Mouse (Mus musculus) spleen, adult 2 months (tissue): ENCODE measurements at regions not wholly inside any gene's neighbourhood (a gene's known extent, or its start where the extent isn't known, plus 50 kb on each side); places are given as distances from the start of the nearest gene placed in this dataset.

Source experiments
- DNase-seq, 2 experiments: peaks; one replicate each; pipeline versions ENCODE4 v3.0.0 to v3.0.0-alpha.2; 2012 to 2021; ENCODE audit warnings: low spot score in 2 of 2, low read depth in 1 of 2
- H3K27ac ChIP-seq: fragments of 200-500 bp; 2 replicates; pipeline ENCODE4 v1.5.1; 2012; ENCODE audit warnings: low read length, inconsistent platforms; ENCODE audit not compliant: insufficient read depth
- H3K27me3 ChIP-seq: fragments of 200-500 bp; 2 replicates; pipeline ENCODE4 v1.6.1; 2012; ENCODE audit warnings: mild to moderate bottlenecking, moderate library complexity, low read length, inconsistent platforms; ENCODE audit not compliant: control insufficient read depth, insufficient read depth
- H3K36me3 ChIP-seq: fragments of 200-500 bp; 2 replicates; pipeline ENCODE4 v1.6.1; 2012; ENCODE audit warnings: mild to moderate bottlenecking, low read length, inconsistent platforms; ENCODE audit not compliant: control insufficient read depth, insufficient read depth
- H3K4me1 ChIP-seq: fragments of 200-500 bp; 2 replicates; pipeline ENCODE4 v1.6.1; 2011; ENCODE audit warnings: inconsistent platforms; ENCODE audit not compliant: control insufficient read depth, insufficient read depth, insufficient read length
- H3K4me3 ChIP-seq: fragments of 200-500 bp; 2 replicates; pipeline ENCODE4 v1.5.1; 2011; ENCODE audit warnings: mild to moderate bottlenecking, inconsistent platforms; ENCODE audit not compliant: insufficient read depth, insufficient read length; ENCODE audit errors: extremely low read depth
- CTCF ChIP-seq: fragments of 200-500 bp; IDR thresholded peaks from 2 replicates; pipeline ENCODE4 v1.5.1; 2011; ENCODE audit warnings: mild to moderate bottlenecking, inconsistent platforms; ENCODE audit not compliant: insufficient read depth, insufficient read length, insufficient replicate concordance; ENCODE audit errors: extremely low read depth
- POLR2A ChIP-seq: fragments of 200-500 bp; IDR thresholded peaks from 2 replicates; pipeline ENCODE4 v1.6.1; 2011; ENCODE audit warnings: low read depth, low read length, inconsistent platforms
- WGBS: fragments of 180-500 bp; shearing (Covaris S2); methylation state at CpG from one replicate; pipeline ENCODE4 v1.1.7; 2018; 5-methylcytosine and 5-hydroxymethylcytosine counted together

DNA sequence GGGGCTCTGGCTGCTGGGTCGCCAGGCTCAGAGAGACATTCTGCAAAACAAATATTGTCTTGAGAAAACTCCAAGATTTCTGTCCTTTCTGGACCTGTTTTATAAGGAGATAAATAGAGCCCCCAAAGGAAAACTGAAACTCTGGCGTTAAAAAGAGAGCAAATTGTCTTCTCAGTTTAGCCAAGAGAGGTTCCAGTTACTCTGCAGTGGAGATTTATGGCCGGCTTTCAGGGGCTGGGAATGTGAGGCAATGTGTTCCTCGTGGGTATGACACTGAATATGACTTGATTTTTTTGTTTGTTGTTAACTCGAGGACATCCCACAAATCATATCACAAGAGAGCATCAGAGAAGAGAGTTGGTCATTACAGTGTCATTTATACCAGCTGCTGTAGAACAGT is 88.2 kb upstream of the Lifr start:
- no peaks in the 10 kb centered on the region for H3K4me1 ChIP-seq
- no peaks in the 10 kb centered on the region for H3K27me3 ChIP-seq
- WGBS: 35% methylated on average over 5 of the region's 5 CpGs
- no peaks in the 10 kb centered on the region for H3K36me3 ChIP-seq
- H3K4me3 ChIP-seq: no peak overlapping the region
- no peak for TF ChIP-seq POLR2A
- no peak for TF ChIP-seq CTCF
- no peak for DNase-seq
- H3K27ac ChIP-seq: no peak overlapping the region

DNA sequence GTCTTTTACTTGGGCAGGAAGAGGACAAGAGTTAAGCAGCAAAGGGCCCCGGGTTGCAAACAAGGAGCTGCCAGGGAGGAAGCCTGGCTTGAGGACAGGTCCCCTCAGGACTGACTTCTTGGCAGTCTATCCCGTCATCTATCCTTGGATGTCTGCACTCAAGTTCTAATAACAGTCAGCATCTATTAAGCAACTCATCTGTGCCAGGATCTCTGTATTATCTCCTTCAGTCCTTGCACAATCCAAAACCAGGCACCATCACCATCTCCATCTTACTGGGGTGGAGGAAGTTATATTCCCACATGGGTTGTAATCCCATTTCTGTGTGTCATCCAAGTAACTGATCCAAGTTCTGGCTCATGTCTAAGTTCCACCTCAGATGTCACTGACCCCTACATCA is 87.1 kb upstream of the Lifr start:
- Histone ChIP-seq H3K4me1 (no peaks in the 10 kb centered on the region), H3K27ac (no peak overlapping the region), H3K27me3 (no peaks in the 10 kb centered on the region), H3K36me3 (no peaks in the 10 kb centered on the region), H3K4me3 (no peak overlapping the region)
- no peak for TF ChIP-seq POLR2A
- no peak for TF ChIP-seq CTCF
- DNase-seq: no peak
- 61% methylated on average over 2 of the region's 2 CpGs for WGBS

DNA sequence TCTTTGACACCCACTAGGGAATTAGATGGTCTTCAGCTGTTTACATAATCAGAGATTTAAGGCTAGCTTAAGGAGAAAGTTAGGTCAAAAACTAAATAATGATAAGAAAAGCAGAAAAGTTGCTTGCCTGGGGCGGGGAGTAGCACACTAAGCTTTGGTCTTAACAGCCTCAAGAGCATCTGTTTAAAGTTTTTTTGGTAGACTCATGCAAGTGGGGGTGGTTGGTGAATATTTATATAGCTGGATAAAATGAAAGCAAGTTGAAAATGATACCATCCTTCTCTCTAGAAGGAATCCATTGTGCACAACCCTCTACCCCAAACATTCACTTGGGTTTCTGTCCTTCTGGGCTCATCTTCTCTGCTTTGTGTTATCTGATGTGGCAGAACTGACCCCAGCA is 85.3 kb upstream of the Lifr start:
- no peak for DNase-seq
- H3K4me3 ChIP-seq: no peak overlapping the region
- WGBS: 75% methylated on average over 1 of the region's 1 CpGs
- no peaks in the 10 kb centered on the region for H3K27me3 ChIP-seq
- H3K27ac ChIP-seq: no peak overlapping the region
- no peaks in the 10 kb centered on the region for H3K36me3 ChIP-seq
- no peaks in the 10 kb centered on the region for H3K4me1 ChIP-seq
- TF ChIP-seq CTCF (no peak), POLR2A (no peak)

DNA sequence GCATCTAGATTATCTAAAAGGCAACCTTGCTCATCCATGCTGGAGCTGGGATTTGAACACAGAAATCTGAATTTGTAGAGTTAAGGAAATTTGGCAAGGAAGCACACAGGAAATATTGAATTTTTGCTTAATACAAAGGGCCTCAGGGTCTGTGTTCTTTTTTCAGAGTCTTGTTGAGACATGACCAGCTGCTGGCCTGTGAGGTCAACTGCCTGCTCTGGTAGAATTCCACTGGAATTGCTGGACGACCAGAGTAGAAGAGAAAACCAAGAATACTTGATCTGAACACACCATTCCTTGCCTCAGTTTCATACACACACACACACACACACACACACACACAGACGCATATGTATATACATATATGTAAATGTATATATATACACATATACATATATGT is 84.1 kb upstream of the Lifr start:
- no peaks in the 10 kb centered on the region for H3K27me3 ChIP-seq
- H3K4me3 ChIP-seq: no peak overlapping the region
- no peak overlapping the region for H3K27ac ChIP-seq
- TF ChIP-seq CTCF (no peak), POLR2A (no peak)
- no peaks in the 10 kb centered on the region for H3K36me3 ChIP-seq
- no peaks in the 10 kb centered on the region for H3K4me1 ChIP-seq
- WGBS: 87% methylated on average over 2 of the region's 2 CpGs
- no peak for DNase-seq

DNA sequence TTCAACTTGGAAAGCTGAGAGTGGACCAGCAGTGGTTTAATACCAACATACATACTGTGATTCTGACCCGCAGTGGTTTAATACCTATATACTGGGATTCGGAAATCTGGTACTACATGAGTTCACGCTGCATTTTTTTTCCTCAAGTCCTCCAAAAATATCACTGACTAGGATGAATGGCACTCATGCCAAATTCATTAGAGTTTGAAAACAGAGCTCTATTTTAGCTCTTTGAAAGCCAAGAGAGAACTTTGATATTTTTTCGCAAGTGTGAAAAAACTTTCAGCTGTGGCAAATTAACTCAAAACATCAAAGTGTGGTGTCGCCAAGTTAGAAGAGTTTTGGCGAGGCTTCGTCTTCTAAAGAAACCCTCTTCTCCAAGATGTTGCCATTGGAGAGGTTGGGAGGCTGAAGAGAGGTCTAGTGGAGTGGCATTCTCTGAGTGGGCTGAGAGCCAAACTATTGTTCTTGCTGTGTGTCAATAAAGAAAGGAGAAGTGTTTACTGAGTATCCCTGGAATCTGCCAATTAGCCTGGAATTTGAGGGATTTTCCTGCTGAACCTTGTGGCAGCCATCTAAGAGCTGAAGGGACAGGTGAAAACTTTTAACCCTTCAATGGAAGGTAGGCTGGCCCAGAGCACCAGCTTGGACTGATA is 81.6 kb upstream of the Lifr start:
- H3K4me1 ChIP-seq: no peaks in the 10 kb centered on the region
- no peaks in the 10 kb centered on the region for H3K36me3 ChIP-seq
- WGBS: 91% methylated on average over 7 of the region's 7 CpGs
- no peak for DNase-seq
- H3K27me3 ChIP-seq: no peaks in the 10 kb centered on the region
- TF ChIP-seq POLR2A (no peak), CTCF (no peak)
- H3K27ac ChIP-seq: no peak overlapping the region
- H3K4me3 ChIP-seq: no peak overlapping the region

DNA sequence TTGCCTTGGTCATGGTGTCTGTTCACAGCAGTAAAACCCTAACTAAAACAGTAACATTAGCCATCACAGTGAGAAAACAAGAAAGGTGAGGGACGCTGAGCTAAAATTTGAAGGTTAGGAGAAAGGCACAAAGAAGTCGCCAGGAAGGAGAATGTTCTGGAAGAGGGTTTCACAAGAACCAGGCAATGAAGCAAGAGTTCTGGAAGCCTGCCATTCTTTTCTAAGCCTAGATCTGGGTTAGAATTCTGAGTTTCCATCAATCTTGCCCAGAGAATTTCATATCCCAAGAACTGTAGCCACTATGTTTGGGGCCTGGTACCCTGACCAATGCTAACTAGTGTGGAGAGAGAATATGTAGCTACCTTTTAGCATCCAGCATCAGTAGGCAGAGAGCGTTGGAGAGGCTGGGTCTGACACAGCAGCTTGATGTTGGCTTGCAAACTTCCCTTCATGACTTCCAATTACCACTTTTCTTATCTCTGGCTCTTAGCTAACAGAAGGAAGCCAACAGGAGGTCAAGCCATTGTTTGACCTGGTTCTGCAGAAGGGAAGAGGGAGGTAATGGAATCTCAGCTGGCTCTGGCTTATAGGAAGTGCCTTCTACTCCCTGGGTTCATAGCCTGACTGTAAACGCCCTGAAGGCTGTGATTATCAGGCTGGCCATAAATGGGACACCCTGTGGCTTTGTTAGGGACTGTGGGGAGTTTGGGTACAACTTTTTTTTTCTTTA is 79.3 kb upstream of the Lifr start:
- H3K36me3 ChIP-seq: no peaks in the 10 kb centered on the region
- WGBS: 70% methylated on average over 4 of the region's 4 CpGs
- no peak overlapping the region for H3K27ac ChIP-seq
- H3K4me3 ChIP-seq: no peak overlapping the region
- no peaks in the 10 kb centered on the region for H3K4me1 ChIP-seq
- no peak for TF ChIP-seq CTCF
- TF ChIP-seq POLR2A: no peak
- DNase-seq: no peak
- no peaks in the 10 kb centered on the region for H3K27me3 ChIP-seq

DNA sequence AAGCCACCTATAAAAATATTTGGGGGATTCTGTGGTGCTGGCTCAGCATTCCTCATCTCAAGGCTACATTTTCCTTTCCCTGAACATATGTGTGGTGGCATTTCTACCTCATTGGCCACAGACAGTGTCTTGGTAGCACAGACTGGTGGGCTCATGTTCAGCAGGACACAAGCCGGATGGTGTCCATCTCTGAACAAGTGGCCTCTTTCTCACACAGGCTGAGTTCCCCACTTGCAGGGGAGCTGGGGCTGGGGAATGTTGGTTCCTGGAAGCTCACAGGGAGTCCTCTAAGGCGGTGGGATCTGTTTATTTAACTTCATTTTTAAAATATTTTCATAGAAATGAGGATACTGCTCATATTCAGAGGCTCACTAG is 78.7 kb upstream of the Lifr start:
- Histone ChIP-seq H3K4me1 (no peaks in the 10 kb centered on the region), H3K36me3 (no peaks in the 10 kb centered on the region), H3K27me3 (no peaks in the 10 kb centered on the region), H3K4me3 (no peak overlapping the region), H3K27ac (no peak overlapping the region)
- no peak for TF ChIP-seq POLR2A
- no peak for TF ChIP-seq CTCF
- 82% methylated on average over 2 of the region's 2 CpGs for WGBS
- DNase-seq: no peak
